Mouse (Mus musculus): Measurements from ENCODE around the gene Ift81. TPM values are rescaled to one million over a fixed set of nuclear protein-coding genes. Genes with fewer than 3 reads are reported as not detected.

Gene Ift81
- total RNA-seq, 2 experiments from 2014 or later = 39.5 to 40.1 TPM

- no peak for DNase-seq (ENCODE audit: low spot score in 2 of 2)
- intact Hi-C loops (cut with DNase I) = no loop called here
Observed at GRCm38 (mm10) chr5:122524854-122525237, 89.5 kb downstream of the Ift81 start.

- intact Hi-C loops (cut with DNase I) = no loop called here
Observed at GRCm38 (mm10) chr5:122524244-122524643, 90.1 kb downstream of the Ift81 start.

GRCm38 (mm10) chr5:122521130-122521473, 93.2 kb downstream of the Ift81 start:
- intact Hi-C loops (cut with DNase I) = no loop called here
- no peak for DNase-seq (ENCODE audit: low spot score in 2 of 2)

More at GRCm38 (mm10) chr5:122524244-122524643, 90.1 kb downstream of the Ift81 start:
- DNase-seq (ENCODE audit: low spot score in 2 of 2) = no peak

- DNase-seq (ENCODE audit: low spot score in 2 of 2) = no peak
- intact Hi-C loops (cut with DNase I) = no loop called here
Observed at GRCm38 (mm10) chr5:122520254-122521129, 93.8 kb downstream of the Ift81 start.

DNA sequence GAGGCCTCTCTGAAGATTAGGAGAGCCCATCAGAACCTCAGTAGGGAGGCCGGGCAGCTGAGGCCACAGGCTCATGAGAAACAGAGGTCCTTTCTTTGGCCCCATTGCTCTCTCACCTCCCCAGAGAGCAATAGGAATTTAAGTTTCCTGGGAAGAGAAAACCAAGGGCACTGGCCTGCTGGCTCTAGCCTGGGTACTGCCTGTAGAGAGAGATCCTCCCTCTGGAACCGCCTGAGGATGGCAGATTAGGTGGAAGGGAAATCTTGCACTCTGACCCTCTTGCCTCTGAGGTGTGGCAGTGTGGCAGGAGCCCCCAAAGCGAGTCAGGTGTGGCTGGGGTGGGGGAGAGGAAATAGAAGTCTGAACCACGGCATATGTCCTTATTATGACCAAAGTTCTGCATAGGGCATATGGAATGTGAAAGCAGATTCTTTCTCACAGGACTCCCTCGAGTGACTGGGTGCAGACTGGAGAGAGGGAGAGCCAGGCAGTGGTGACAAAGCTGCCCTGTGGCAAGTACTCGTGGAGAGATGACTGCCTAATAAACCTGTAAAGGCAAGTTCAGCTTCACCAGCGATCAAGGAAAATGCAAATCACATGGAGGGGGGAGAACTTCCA, 95.2 kb downstream of the Ift81 start:
- no peak for DNase-seq (ENCODE audit: low spot score in 2 of 2)
- intact Hi-C loops (cut with DNase I) = no loop called here

GRCm38 (mm10) chr5:122518247-122518646, 96.1 kb downstream of the Ift81 start:
- intact Hi-C loops (cut with DNase I) = no loop called here
- DNase-seq (ENCODE audit: low spot score in 2 of 2) = no peak

DNA sequence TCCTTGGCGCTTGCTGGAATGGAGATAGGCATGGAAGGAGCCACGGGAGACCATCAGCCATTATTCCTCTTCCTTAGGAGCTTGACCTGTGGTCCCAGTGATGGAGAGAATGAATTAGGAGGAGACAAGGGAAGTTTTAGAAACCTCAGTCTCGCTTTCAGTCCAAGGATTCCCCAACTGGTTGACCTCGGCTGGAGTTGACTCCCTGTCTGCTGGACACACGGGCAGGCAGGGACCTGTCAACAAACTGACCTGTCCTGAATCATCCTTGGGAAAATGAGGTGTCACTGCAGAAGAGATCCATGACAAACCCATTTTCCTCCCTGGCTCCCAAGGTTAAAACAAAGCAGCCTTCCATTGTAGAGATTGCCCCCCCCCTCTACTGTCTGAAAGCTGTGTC, 97.4 kb downstream of the Ift81 start:
- no peak for DNase-seq (ENCODE audit: low spot score in 2 of 2)
- intact Hi-C loops (cut with DNase I) = no loop called here

GRCm38 (mm10) chr5:122516029-122516730, 98.1 kb downstream of the Ift81 start:
- no peak for DNase-seq (ENCODE audit: low spot score in 2 of 2)
- intact Hi-C loops (cut with DNase I) = no loop called here

DNA sequence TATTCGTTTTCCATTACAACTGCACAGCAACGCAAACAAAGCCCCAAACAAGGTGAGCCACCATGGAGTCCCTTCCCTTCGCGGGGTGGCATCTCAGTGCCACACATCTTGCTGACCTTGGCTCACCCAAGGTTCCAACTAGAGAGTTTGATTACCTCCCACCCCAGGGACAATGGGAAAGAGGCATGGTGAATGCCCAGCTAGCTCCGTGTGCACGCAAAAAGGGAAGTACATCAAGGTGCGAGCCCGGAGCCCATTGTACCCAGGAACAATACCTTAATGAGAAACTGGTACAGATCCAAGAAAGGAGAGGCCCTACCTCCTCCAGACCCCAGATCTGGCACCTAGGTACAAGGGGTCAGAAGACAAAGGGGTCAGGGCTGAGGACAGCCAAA, 100.2 kb downstream of the Ift81 start:
- intact Hi-C loops (cut with DNase I) = no loop called here
- no peak for DNase-seq (ENCODE audit: low spot score in 2 of 2)

- DNase-seq (ENCODE audit: low spot score in 2 of 2) = no peak
- intact Hi-C loops (cut with DNase I) = no loop called here
Observed at GRCm38 (mm10) chr5:122513421-122514126, 100.7 kb downstream of the Ift81 start.

DNA sequence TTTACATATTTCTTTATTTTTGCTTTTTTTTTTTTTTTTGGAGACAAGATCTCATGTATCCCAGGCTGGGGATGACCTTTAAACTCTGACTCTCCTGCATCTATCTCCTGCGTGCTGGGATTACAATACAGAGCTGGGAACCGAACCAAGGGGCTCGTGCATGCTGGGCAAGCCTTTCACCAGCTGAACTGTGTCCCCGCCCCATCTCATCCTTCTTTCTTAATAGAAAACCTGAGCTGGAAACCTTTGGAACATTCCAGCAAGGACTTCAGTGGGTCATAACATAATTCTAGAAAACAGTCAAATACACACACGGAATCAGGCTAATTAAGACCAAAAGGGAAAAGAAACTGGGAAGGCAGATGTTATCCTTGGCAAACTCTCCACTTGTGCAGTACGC, 102.3 kb downstream of the Ift81 start:
- intact Hi-C loops (cut with DNase I) = no loop called here

GRCm38 (mm10) chr5:122511405-122511804, 102.9 kb downstream of the Ift81 start:
- DNase-seq (ENCODE audit: low spot score in 2 of 2) = no peak
- intact Hi-C loops (cut with DNase I) = loop anchor here (1.0 kb wide), 1 partner anchor 28 kb away; no protein-coding TSS in a partner anchor

More for the DNA sequence above, 102.3 kb downstream of the Ift81 start:
- DNase-seq (ENCODE audit: low spot score in 2 of 2) = no peak

- DNase-seq (ENCODE audit: low spot score in 2 of 2) = peak in 1 of 2 experiments; percentile 42
- intact Hi-C loops (cut with DNase I) = loop anchor here (1.0 kb wide), 1 partner anchor 29 kb away; no protein-coding TSS in a partner anchor
Observed at GRCm38 (mm10) chr5:122510651-122511157, 103.6 kb downstream of the Ift81 start.

DNA sequence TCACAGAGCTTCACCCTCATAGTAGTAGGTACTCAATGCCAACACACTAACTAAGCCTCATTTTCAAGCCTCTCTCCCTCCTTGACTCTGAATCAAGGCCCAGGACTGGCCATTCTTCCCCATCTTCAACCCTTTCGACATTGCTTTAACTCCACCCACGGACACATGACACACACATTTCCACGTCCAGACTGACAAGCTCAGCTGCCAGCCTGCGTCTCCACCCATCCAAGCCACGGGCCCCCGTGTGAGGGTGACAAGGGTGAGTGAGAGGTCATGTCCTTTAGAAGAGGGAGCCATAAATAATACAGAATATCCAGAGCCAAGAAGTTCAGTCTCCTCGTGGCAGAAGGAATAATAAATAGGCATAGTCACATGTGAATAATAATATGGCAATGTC, 104.7 kb downstream of the Ift81 start:
- intact Hi-C loops (cut with DNase I) = no loop called here
- DNase-seq (ENCODE audit: low spot score in 2 of 2) = no peak

DNA sequence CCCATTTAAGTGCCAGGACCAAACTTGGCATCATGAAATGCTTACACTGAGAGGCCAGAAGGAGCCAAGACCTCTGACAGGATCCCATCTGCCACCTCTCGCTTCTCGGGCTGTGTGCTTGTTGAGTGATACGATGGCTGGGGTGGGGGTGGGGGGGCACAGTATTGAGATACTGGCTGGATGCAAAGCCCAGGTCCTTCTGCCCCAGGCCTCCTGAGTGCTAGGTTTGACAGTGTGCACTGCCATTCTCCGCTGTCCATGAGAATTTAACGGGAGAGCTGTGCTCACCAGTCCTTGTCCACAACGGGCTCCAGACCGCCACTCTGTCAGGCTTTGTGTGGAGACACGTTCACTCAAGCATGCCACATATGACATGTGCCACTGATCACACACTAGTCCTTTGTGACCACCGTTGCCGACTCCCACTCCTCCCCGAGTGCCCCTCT, 105.4 kb downstream of the Ift81 start:
- intact Hi-C loops (cut with DNase I) = no loop called here
- no peak for DNase-seq (ENCODE audit: low spot score in 2 of 2)

GRCm38 (mm10) chr5:122507396-122507795, 106.9 kb downstream of the Ift81 start:
- intact Hi-C loops (cut with DNase I) = no loop called here
- DNase-seq (ENCODE audit: low spot score in 2 of 2) = no peak

DNA sequence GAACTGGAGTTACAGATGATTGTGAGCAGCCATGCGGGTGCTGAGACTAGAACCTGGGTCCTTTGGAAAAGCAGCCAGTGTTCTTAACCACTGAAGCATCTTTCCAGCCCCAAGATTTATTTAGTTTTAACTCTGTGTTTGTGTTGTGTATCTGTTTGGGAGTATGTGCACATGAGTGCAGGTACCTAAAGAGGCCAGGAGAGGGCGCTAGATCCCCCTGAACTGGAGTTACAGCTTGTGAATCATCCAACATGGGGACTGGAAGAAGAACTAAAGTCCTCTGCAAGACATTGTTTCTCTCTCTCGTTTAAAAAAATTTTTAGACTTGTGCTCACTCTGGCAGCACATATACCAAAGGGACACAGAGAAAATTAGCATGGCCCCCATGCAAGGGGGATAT, 107.9 kb downstream of the Ift81 start:
- intact Hi-C loops (cut with DNase I) = no loop called here
- no peak for DNase-seq (ENCODE audit: low spot score in 2 of 2)

- intact Hi-C loops (cut with DNase I) = no loop called here
- DNase-seq (ENCODE audit: low spot score in 2 of 2) = no peak
Observed at GRCm38 (mm10) chr5:122505554-122505953, 108.8 kb downstream of the Ift81 start.

DNA sequence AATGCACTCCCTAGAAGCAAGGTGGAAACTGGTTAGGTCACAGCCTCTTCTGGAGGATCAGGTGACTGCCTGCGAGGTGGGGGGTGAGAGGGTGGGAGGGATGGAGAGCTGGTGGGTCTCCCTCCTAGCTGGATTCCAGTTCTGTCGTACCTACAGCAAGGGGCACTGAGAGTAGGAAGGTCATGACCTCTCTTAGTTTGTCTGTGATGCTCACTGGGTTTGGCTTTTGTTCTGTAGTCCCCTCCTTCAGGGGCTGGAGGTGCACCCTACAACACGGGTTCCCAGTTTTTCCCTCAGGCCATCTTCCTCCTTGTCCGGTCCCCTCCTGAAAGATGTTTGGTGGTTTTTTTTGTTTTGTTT, 110.6 kb downstream of the Ift81 start:
- intact Hi-C loops (cut with DNase I) = loop anchor here (5.0 kb wide), 3 partner anchors 64 to 274 kb away; partner anchors contain the start of gene Camkk2
- DNase-seq (ENCODE audit: low spot score in 2 of 2) = no peak

All from left cerebral cortex, postnatal 25 days (tissue).